Mouse (Mus musculus) large intestine, adult 2 months (tissue): ENCODE data around the gene Prkcz. TPM values are rescaled to one million over a fixed set of nuclear protein-coding genes. Genes with fewer than 3 reads are reported as not detected.

Experiments used
- DNase-seq: peaks from one replicate; pipeline ENCODE4 v3.0.0-alpha.2; 2012; ENCODE audit warnings: low read depth, low spot score
- WGBS: fragments of 180-500 bp; shearing (Covaris S2); methylation state at CpG from one replicate; pipeline ENCODE4 v1.1.7; 2018; 5-methylcytosine and 5-hydroxymethylcytosine counted together
- polyA plus RNA-seq: library from polyadenylated mRNA; depleted of rRNA; stranded (reverse); fragments of >200 nt; gene quantifications from 2 replicates; pipeline ENCODE4 v1.2.3, GENCODE M21; 2012

Prkcz gene
- polyA plus RNA-seq, 1 experiment: 81.5 TPM

DNA sequence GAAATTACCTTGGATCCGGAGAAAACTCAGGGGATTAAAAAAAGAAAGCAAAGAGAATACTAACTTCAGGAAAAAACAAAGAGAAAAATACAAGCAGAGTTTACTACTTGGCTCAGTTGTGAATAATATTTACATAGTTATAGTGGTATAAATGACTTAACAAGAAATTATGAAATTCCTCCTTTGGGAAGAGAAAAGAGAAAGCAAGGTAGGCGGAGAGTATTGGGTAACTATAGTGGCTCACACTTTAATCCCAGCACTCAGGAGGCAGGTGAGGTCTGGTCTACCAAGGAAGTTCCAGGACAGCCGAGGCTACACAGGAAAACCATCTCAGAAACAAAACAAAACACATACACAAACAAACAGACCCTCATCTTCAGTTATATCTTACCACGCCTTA, 133.2 kb downstream of the Prkcz start:
- DNase-seq: no peak
- 58% methylated on average over 4 of the region's 4 CpGs for WGBS

DNA sequence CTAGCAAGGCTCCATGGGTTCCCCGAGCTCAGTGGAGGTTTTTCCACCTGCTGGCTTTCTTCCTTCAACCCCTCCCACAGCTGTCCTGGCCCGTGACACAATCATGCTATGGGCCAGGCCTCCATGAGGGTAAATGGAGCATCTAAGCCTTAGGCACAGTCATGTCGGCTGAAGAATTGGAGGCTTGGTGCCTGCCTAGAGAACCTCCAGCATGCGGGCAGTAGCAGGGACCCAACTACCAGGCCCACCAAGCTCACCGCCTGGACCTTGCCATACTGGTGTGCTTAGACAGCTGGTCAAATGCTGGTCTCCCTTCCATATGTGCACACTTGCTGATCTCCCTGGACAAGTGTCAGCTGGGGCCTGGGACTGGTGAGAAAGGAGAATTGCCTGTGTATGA, 135.2 kb downstream of the Prkcz start:
- 87% methylated on average over 5 of the region's 5 CpGs for WGBS
- no peak for DNase-seq

DNA sequence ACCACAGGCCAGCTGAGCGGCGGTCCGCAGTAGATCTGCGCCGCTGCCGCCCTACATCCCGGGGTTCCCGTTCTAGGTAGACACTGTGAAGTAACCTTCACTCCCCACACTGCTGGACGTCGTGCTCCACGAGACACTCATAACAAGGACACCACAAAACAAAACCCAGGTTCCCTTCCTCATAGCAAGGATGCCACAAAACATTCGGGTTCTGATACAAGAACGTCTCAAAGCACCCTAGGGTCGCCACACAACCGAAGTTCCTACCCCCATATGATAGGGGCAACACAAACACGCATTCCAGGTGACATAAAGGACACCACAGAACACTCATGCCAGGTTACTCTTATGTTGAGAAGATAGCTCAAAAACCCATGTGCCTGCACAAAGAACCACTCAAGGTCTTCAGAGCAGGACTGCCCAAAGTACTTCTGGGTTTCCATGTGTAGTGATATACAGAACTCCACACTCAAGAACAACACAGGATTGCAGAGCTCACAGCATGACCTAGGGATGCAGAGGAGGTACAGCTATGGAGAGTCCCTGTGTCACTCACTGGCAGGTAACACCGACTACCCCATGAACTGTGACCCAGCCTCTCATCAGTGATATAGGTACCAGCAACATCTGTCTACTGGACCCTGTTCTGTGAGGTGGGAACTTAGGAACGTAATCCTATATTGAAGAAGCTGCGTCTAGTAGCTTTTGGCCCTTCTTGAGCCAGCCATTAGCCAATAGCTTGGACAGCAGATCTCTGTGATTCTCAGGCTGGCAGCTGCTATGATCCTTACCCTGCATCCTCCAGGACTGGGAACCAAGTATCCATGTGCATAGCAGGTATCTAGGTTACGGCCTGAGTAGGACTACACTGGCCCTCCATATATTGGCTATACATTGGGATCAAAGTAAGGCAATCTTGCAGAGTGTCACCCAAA, 137.3 kb downstream of the Prkcz start:
- WGBS: 32% methylated on average over 20 of the region's 20 CpGs
- no peak for DNase-seq

DNA sequence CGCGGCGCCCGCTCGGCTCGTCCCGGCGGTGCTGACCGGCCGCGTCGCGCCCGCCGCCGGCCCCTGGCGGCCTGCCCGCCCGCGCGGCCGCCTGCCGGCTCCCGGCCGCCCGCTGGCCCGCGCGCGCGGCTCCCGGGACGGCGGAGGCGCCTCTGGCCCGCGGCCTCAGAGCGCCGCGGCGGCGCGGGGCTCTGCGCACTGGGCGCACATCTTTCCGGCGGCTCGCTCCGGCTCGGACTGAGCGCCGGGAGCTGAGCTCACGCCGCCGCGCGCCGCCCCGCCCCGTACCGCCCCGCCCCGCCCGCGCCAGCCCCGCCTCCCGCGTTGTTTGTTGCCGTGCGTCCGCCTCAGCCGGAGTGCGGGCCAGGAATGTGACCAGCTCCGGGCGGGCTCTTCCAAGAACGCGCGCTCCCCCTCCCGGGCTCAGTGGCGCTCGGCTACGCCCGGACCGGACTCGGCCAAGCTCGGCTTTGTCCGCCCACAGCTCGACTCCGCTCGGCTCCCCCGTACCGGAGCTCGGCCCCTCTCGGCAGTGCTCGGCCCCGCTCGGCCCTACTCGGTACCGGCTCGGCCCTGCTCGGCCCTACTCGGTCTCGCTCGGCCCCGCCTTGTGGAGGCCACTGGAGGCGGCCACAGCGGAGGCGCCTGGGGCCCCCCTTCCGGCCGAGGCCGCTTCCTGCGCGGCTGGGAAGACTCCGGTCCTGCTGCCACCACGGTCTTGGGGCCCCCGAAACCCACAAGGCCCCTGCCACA, 138.1 kb downstream of the Prkcz start:
- DNase-seq: peak; percentile 78
- 7% methylated on average over 113 of the region's 116 CpGs for WGBS

DNA sequence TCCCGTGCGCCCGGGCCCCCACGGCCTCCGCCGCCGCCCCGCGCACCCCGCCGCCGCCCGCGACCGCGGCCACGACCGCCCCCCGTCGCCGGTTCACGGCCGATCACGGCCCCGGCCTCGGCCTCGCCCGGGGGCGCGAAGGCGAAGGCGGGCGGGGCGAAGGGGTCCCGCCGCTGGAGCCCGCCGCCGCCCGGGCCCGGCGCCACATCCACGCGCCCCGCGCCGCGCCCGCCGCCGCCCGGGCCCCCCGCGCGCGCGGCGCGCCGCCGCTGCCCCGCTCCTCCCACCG, 138.7 kb downstream of the Prkcz start, which contains the start of gene Ski:
Ski (minus strand) TSS at position 41 of the 289 bp plus-strand sequence.
- 17% methylated on average over 63 of the region's 63 CpGs for WGBS

DNA sequence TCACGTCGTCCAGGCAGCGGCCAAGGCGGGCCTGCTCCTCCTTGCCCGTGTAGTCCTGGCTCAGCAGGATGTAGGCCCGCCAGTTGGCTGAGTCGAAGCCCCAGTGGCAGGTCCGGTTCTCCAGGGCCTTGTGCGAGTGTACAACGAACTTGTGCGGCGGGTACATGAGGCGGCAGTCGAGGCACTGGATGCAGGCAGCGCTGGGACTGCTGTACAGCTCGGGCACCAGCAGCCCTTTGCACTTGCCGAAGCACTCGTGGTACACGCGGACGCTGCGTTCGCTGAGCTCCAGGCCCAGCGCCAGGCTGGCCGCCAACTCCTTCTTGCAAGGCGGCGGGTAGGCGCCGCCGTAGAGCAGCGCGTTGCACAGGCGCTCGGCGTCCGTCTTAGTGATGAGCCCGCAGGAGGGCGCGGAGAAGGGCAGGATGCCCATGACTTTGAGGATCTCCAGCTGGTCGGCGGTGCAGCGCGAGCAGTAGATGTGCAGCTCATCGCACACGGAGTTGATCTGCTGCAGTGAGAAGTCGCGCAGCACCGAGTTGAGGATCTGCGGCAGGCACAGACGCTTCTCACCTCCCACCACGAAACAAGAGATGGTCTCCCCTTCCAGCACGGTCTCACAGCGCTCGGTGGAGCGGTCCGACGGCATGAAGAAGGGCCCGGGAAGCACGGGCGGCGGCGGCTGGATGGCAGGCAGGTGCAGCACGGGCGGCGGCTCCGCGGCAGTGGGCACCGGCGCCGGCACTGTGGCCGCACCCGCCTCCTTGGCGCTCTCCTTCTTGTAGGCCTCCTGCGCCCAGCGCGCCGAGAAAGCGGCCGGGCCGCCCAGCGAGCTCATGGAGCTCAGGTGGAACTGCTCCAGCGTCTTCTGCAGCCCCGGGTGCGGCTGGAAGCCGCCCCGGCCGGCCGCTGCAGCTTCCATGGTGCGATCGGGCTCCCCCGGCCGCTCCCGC, 139.3 kb downstream of the Prkcz start:
- WGBS: under 1% methylated on average over 93 of the region's 93 CpGs
- no peak for DNase-seq

More for the DNA sequence above, 138.7 kb downstream of the Prkcz start, which contains the start of gene Ski:
- DNase-seq: no peak

DNA sequence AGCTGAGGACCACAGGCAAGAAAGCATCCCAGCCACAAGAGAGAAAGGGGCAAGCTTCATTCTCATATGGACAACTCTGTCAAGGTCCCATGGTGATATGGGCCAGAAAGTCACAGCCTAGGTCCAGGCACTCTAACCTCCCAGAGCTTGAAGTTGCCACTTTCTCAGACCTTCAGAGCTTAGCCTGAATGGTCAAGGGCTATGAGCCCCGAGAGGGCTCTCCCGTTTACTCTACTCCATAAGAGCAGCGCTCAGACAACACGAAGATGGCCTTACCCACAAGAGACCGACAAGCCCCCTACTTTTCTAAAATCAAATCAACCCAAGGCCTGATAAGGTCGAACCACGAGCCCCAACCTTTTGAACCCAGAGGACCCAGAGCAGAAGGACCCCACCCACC, 140.1 kb downstream of the Prkcz start:
- no peak for DNase-seq
- 2% methylated on average over 7 of the region's 7 CpGs for WGBS

DNA sequence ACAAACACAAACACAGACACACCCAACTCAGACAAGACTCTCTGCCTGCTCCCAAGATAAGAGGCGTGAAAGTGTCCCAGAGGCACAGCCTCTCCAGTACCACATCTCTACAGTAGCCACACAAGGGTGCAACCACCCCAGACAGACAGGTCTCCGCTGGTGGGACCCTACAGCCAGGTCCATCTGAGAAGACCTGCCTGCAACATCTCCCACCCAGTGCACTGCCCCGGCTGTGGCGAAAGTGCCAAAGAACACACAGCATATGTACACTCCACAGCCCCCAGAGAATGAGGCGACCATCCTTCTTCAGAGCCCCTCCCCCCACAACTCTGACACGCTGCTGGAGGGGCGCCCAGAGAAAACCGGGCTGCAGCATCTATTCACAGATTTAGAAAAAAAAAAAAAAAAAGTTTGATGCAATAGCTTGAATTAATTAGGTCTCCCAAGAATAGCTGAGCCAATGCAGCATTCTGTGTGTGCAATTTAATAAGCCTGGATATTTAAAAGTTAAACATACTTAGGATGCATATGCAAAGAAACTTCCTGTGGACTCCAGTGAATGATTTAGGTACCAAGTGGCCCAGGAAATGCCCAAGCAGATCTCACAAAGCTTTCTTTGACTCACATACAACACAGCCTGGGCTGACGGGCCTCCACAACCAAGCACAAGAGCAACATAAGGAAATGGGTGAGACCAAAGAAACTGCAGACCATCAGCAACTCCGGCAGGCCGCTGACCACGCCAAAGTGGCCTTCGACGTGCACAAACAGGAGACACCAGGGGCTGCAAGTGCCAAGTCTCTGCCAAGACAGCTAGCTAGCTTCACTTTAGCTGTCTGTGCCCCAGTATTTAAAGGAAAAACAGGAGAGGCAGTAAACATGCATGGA, 140.7 kb downstream of the Prkcz start:
- WGBS: 6% methylated on average over 14 of the region's 14 CpGs
- DNase-seq: no peak

DNA sequence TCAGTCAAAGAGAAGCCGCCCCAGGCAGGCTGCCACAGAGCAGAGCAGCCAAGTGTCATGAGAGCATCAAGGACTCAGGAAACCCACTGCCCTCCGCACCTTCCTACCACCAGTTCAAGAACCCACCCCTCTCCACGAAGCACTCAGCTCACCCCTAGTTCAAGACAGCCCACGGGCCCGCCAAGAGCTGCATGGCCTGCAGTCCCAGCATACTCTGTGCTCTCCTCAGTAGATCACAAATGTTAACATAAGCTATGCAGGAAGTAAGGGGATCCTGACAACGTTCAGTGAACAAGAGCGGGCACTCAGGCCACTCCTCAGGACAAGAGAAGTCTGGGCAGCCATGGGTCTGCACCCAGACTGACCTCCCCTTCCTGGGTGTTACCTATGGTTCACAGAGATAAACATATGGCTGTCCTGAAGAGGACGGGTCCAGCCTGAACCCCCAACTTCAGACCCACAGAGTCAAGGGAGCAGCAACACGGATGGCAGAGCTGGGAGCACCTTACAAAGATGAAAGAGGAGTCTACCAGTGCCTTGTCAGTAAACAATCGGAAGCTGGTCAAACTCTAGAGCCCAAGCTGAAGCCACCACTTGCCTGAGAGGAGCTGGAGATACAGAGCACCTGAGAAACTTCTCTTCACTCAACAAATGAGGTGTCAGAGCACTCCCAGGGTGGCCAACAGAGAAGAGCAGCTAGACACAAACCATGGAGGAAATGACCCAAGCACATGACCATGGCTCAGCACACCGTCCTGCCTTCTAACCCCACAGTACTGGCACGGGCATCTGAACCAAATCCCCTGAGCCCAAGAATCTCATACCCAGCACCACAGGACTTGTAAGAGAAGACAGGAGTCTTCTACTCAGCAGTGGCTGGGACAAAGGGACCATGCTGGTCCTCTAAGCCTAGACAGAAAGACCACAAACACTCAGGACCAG, 141.6 kb downstream of the Prkcz start:
- WGBS: 31% methylated on average over 12 of the region's 12 CpGs
- DNase-seq: no peak

DNA sequence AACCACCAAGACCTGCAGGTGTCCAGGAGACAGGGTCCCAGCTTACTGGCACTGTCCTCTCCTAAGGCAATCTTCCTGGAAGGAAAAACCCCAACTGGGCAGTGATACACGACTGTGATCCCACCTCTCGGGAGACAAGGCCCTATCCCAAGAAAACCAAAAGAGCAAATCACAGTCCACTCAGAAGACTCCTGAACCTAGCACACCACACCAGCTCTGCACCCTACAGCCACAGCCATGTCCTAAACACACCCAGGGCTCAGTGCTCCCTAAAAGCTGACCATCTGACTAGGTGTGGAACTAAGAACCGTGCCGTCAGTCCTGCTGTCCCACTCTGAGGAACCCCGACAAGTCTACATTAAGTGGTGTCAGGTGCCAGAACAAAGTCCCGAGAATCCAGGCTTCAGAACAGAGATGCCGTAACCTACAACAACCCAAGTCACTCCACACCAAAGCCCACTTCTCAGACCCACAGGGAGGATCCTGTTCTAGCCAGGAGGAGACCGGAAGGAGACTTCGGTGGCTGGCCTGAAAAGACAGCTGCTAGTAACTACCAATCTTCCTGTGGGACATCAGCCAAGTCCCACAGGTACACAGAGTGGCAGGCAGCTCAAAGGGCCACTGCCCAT, 142.9 kb downstream of the Prkcz start:
- 46% methylated on average over 9 of the region's 9 CpGs for WGBS
- DNase-seq: no peak

DNA sequence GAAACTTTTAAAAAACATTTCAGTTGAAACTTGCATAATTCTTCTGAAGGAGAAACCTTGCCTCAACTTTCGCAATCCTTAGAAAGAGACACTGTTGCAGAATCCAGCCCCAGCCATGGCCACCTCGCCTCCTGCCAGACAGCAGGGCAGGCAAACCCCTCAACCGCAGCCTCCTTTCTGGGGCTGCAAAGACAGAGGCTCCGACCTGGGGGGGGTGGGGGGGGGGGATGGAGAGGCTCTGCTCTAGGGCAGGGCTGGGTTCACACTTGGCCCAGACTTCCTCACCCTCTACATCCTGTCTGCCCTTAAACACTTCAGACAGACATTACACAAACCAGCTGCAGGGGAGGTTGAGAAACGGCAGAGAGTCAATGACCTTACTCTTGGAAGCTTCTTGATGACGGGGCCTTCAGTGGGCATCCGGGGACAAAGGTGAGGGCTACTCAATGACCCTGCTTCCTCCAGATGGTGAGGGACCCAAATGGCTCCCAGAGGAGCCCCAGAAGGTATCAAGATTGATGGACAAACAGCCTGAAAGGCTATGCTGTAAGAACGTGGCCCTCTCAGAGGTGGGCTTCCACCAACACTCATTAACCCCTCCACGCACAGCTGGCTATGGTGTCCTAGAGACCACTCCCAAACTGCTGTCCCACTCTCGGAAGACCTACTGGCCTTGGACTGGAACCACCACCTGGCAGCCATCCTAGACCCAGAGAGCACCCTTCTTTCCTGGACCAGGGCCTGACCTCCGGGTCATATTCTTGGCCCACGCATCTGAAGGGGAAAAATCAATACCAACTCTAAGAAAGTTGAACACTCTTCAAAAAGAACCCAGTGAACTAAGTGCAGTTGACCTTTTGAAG, 143.7 kb downstream of the Prkcz start:
- no peak for DNase-seq
- 48% methylated on average over 12 of the region's 12 CpGs for WGBS

DNA sequence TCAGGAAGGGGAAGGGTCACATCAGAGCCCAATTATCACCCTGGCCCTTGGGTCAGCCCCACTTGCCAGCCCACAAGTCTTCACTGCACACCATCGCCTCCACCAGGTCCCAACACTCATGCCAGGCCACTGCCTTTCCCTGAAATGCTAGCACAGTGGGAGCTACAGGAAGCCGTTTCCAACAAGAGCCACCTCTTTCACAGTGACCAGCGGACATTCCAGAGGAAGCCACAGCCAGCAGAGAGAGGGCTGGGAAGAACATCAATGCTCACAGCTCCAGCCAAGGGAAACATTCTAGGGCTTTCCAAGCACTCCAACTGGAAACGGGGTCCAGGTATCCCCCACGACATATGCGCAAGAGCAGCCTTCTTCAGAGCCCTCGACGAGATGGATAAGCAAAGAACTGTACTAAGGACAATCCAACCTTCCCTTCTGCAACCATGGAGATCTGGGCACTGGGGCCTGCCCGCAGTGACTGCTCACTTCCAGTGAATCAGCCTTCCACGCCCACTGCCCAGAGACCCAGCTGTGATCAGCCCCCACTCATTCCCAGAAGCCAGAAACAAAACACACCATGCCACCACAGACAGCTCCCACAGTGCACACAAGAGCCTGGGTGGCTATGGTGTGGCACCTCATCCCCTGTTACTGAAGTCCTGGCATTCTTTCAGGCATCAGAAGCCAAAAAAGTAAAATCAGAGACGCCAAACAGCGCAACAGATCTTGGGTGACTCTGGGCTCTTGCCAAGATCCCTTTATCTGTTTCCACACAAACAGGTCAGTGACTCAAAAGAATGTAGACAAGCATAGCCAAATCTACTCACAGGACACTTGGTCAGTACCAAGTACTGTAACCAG, 145.2 kb downstream of the Prkcz start:
- DNase-seq: no peak
- 47% methylated on average over 12 of the region's 12 CpGs for WGBS

DNA sequence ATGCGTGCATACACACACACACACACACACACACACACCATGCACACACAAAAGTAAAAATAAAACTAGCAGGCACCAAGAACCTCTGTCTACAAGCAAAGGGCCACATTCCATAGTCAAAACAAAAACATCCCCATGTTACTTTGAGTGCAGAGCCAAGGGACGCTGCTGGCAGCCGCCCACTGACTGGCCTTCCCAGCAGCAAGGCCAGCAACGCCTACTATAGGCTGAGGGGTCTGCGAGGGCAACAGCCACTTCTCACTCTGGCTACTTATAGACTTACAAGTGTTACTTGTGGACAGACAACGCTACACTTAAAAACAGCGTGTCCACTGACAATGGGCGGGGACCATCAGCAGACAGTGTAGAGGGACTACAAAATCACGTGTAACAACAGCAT, 146.0 kb downstream of the Prkcz start:
- DNase-seq: no peak
- WGBS: 54% methylated on average over 9 of the region's 9 CpGs

DNA sequence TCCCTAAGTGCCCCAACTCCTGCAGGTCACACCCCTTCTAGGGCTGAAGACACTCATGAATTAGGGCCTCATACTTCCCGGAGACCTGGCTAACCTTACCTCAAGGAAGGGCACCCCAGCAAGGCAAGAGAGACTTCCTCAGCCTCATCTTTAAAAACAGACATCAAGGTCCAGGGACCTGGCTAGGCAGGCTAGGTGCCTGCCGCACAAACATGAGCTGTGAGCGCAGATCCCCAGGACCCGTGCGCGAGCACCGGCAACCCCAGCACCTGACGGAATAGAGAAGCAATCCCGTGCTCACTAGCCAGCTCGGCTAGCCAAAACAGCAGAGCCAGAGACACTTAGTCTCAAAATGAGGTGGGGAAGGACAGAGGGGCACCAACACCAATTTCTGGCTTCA, 146.4 kb downstream of the Prkcz start:
- no peak for DNase-seq
- WGBS: 66% methylated on average over 10 of the region's 10 CpGs

DNA sequence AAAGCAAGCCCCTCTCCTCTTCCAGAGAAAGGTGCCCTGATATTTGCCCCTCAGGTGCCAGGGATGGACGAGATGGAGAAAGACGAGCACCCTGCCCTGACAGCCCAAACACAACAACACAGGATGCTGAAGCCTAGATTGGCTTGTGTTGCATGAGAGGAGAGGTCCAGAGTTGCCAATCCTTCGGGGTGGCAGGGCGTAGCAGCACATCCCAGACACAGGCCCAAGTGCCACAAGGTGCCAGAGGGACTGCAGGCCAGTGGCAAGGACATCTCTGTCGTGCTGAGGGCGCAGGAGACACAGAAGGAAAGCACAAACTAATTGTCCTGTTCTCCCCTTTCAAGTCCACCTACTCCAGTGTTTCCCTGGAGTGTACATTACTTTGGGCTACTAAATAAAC, 147.0 kb downstream of the Prkcz start:
- 52% methylated on average over 6 of the region's 6 CpGs for WGBS
- no peak for DNase-seq

DNA sequence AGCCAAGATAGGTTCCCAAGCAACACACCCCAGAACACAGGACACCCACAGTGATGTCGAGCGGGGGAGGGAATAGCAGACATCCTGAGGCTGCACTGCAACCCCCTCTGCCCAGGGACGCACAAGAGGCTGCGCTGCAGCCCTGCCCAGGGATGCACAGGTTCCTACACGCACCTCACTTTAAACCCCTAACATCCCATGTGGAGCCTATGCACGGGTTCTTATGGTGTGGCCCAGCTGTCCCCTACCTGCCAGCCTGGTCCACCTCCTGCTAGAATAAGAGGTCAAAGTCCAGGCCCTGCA, 147.5 kb downstream of the Prkcz start:
- 36% methylated on average over 6 of the region's 6 CpGs for WGBS
- no peak for DNase-seq
